Mouse (Mus musculus): ENCODE measurements around the gene Olfr199. TPM values are rescaled to one million over a fixed set of nuclear protein-coding genes. Genes with fewer than 3 reads are reported as not detected.
"Not testable (repeated sequence)": the region's sequence is repeated elsewhere in the genome, so short reads cannot be mapped to it uniquely, and the experiment has no call there.

The Olfr199 gene
- polyA plus RNA-seq (2012; rRNA removed), result not detected in 2 replicates

GRCm38 (mm10) chr16:59219667-59220066, at the start of gene Olfr199:
Gene Olfr199, minus strand, starts transcription at chr16:59219767.
- DNase-seq (ENCODE audit: low read depth in 1 of 2, low spot score in 2 of 2); H3K36me3 ChIP-seq (ENCODE audit: control insufficient read depth, insufficient read depth, low read length): not testable (repeated sequence)
- 84% methylated on average over 1 of the region's 1 CpGs for WGBS

GRCm38 (mm10) chr16:59269097-59269496, 49.5 kb upstream of the Olfr199 start:
- WGBS, result 67% methylated on average over 4 of the region's 4 CpGs
- not testable (repeated sequence) for H3K27ac ChIP-seq (ENCODE audit: insufficient read depth, low read length); H3K27me3 ChIP-seq (ENCODE audit: control insufficient read depth, insufficient read depth, low read length)

More at GRCm38 (mm10) chr16:59219667-59220066, at the start of gene Olfr199:
- not testable (repeated sequence) for H3K4me3 ChIP-seq (ENCODE audit: extremely low read depth, insufficient read depth, insufficient read length); H3K4me1 ChIP-seq (ENCODE audit: control insufficient read depth, insufficient read depth, insufficient read length); H3K27me3 ChIP-seq (ENCODE audit: control insufficient read depth, insufficient read depth, low read length); H3K27ac ChIP-seq (ENCODE audit: insufficient read depth, low read length)

GRCm38 (mm10) chr16:59249684-59250083, 30.1 kb upstream of the Olfr199 start:
- DNase-seq (ENCODE audit: low read depth in 1 of 2, low spot score in 2 of 2), result no peak
- H3K36me3 ChIP-seq (ENCODE audit: control insufficient read depth, insufficient read depth, low read length), result no peaks in the 10 kb centered on the region
- WGBS, result 85% methylated on average over 17 of the region's 17 CpGs
- H3K27me3 ChIP-seq (ENCODE audit: control insufficient read depth, insufficient read depth, low read length), result no peaks in the 10 kb centered on the region
- TF ChIP-seq CTCF (IDR thresholded peaks at IDR 0.05; ENCODE audit: extremely low read depth, insufficient read depth, insufficient read length, insufficient replicate concordance) (no peak), POLR2A (IDR thresholded peaks at IDR 0.05; ENCODE audit: low read depth, low read length) (no peak)
- no peak overlapping the region for H3K27ac ChIP-seq (ENCODE audit: insufficient read depth, low read length)
- no peak overlapping the region for H3K4me3 ChIP-seq (ENCODE audit: extremely low read depth, insufficient read depth, insufficient read length)
- no peaks in the 10 kb centered on the region for H3K4me1 ChIP-seq (ENCODE audit: control insufficient read depth, insufficient read depth, insufficient read length)

More at GRCm38 (mm10) chr16:59269097-59269496, 49.5 kb upstream of the Olfr199 start:
- H3K4me3 ChIP-seq (ENCODE audit: extremely low read depth, insufficient read depth, insufficient read length); H3K4me1 ChIP-seq (ENCODE audit: control insufficient read depth, insufficient read depth, insufficient read length); DNase-seq (ENCODE audit: low read depth in 1 of 2, low spot score in 2 of 2); H3K36me3 ChIP-seq (ENCODE audit: control insufficient read depth, insufficient read depth, low read length): not testable (repeated sequence)

- not testable (repeated sequence) for H3K36me3 ChIP-seq (ENCODE audit: control insufficient read depth, insufficient read depth, low read length); H3K27me3 ChIP-seq (ENCODE audit: control insufficient read depth, insufficient read depth, low read length); DNase-seq (ENCODE audit: low read depth in 1 of 2, low spot score in 2 of 2); H3K4me1 ChIP-seq (ENCODE audit: control insufficient read depth, insufficient read depth, insufficient read length); H3K4me3 ChIP-seq (ENCODE audit: extremely low read depth, insufficient read depth, insufficient read length); H3K27ac ChIP-seq (ENCODE audit: insufficient read depth, low read length)
- 71% methylated on average over 3 of the region's 3 CpGs for WGBS
These were observed 1.7 kb downstream of the Olfr199 start for GRCm38 (mm10) chr16:59217861-59218260.

GRCm38 (mm10) chr16:59203433-59203832, 16.1 kb downstream of the Olfr199 start, which contains the start of gene Olfr198:
Gene Olfr198, minus strand, starts transcription at chr16:59203533.
- 79% methylated on average over 1 of the region's 1 CpGs for WGBS
- not testable (repeated sequence) for H3K27me3 ChIP-seq (ENCODE audit: control insufficient read depth, insufficient read depth, low read length); H3K36me3 ChIP-seq (ENCODE audit: control insufficient read depth, insufficient read depth, low read length); H3K4me3 ChIP-seq (ENCODE audit: extremely low read depth, insufficient read depth, insufficient read length); H3K27ac ChIP-seq (ENCODE audit: insufficient read depth, low read length); DNase-seq (ENCODE audit: low read depth in 1 of 2, low spot score in 2 of 2); H3K4me1 ChIP-seq (ENCODE audit: control insufficient read depth, insufficient read depth, insufficient read length)

GRCm38 (mm10) chr16:59170354-59170753, 49.2 kb downstream of the Olfr199 start, which contains the start of gene Olfr196:
Gene Olfr196, minus strand, starts transcription at chr16:59170454.
- WGBS, result 69% methylated on average over 3 of the region's 3 CpGs
- TF ChIP-seq POLR2A (IDR thresholded peaks at IDR 0.05; ENCODE audit: low read depth, low read length), result no peak
- TF ChIP-seq CTCF (IDR thresholded peaks at IDR 0.05; ENCODE audit: extremely low read depth, insufficient read depth, insufficient read length, insufficient replicate concordance), result no peak
- Histone ChIP-seq H3K4me3 (ENCODE audit: extremely low read depth, insufficient read depth, insufficient read length) (no peak within 1 kb of the TSS), H3K4me1 (ENCODE audit: control insufficient read depth, insufficient read depth, insufficient read length) (no peaks in the 10 kb centered on the region), H3K27ac (ENCODE audit: insufficient read depth, low read length) (no peak within 1 kb of the TSS), H3K36me3 (ENCODE audit: control insufficient read depth, insufficient read depth, low read length) (no peaks in the 10 kb centered on the region), H3K27me3 (ENCODE audit: control insufficient read depth, insufficient read depth, low read length) (no peaks in the 10 kb centered on the region)
- no peak for DNase-seq (ENCODE audit: low read depth in 1 of 2, low spot score in 2 of 2)

Other genes with a start within 250 kb of the Olfr199 start
- gene Olfr183, start 224.4 kb downstream of the Olfr199 start, polyA plus RNA-seq (2012; rRNA removed), result not detected in 2 replicates
- not detected in 2 replicates for gene Olfr186, start 189.5 kb downstream of the Olfr199 start, polyA plus RNA-seq (2012; rRNA removed)
- not detected in 2 replicates for gene Olfr187, start 180.0 kb downstream of the Olfr199 start, polyA plus RNA-seq (2012; rRNA removed)
- gene Olfr190, start 141.8 kb downstream of the Olfr199 start, polyA plus RNA-seq (2012; rRNA removed), result not detected in 2 replicates
- gene Olfr191, start 129.9 kb downstream of the Olfr199 start, polyA plus RNA-seq (2012; rRNA removed), result not detected in 2 replicates
- not detected in 2 replicates for gene Olfr193, start 107.9 kb downstream of the Olfr199 start, polyA plus RNA-seq (2012; rRNA removed)
- not detected in 2 replicates for gene Olfr194, start 98.7 kb downstream of the Olfr199 start, polyA plus RNA-seq (2012; rRNA removed)
- not detected in 2 replicates for gene Olfr195, start 72.7 kb downstream of the Olfr199 start, polyA plus RNA-seq (2012; rRNA removed)
- not detected in 2 replicates for gene Olfr196, start 49.3 kb downstream of the Olfr199 start, polyA plus RNA-seq (2012; rRNA removed)
- not detected in 2 replicates for gene Olfr198, start 16.2 kb downstream of the Olfr199 start, polyA plus RNA-seq (2012; rRNA removed)
- not detected in 2 replicates for gene Olfr201, start 52.9 kb upstream of the Olfr199 start, polyA plus RNA-seq (2012; rRNA removed)
- not detected in 2 replicates for gene Olfr202, start 67.0 kb upstream of the Olfr199 start, polyA plus RNA-seq (2012; rRNA removed)
- gene Olfr203, start 79.1 kb upstream of the Olfr199 start, polyA plus RNA-seq (2012; rRNA removed), result not detected in 2 replicates
- not detected in 2 replicates for gene Olfr204, start 98.5 kb upstream of the Olfr199 start, polyA plus RNA-seq (2012; rRNA removed)
- not detected in 2 replicates for gene Olfr205, start 111.4 kb upstream of the Olfr199 start, polyA plus RNA-seq (2012; rRNA removed)
- not detected in 2 replicates for gene Olfr206, start 129.5 kb upstream of the Olfr199 start, polyA plus RNA-seq (2012; rRNA removed)
- gene Olfr209, start 144.2 kb upstream of the Olfr199 start, polyA plus RNA-seq (2012; rRNA removed), result not detected in 2 replicates
- not detected in 2 replicates for gene Gabrr3, start 187.6 kb upstream of the Olfr199 start, polyA plus RNA-seq (2012; rRNA removed)